Mouse (Mus musculus): ENCODE measurements around the gene Hacd1. TPM values are rescaled to one million over a fixed set of nuclear protein-coding genes. Genes with fewer than 3 reads are reported as not detected.
A peak's percentile ranks its signal among the peaks of the same experiment; 100 is the strongest.

The Hacd1 gene
- polyA plus RNA-seq, 1 experiment from 2014 or later: 39.8 TPM

- no peaks in the 10 kb centered on the region for H3K27me3 ChIP-seq (ENCODE audit: control insufficient read depth, insufficient read depth, low read length)
Measured at GRCm38 (mm10) chr2:13932253-13932652, 123.7 kb downstream of the Hacd1 start.

GRCm38 (mm10) chr2:13930724-13931123 is 125.2 kb downstream of the Hacd1 start:
- Histone ChIP-seq H3K4me2 (ENCODE audit: low read depth, low read length, severe bottlenecking) (no peak overlapping the region), H3K4me3 (ENCODE audit: low read depth, low read length) (no peak overlapping the region), H3K27ac (ENCODE audit: low read depth, low read length) (no peak overlapping the region), H3K9ac (ENCODE audit: low read length) (no peak overlapping the region), H3K9me3 (ENCODE audit: control insufficient read depth, low read length) (no peaks in the 10 kb centered on the region), H3K36me3 (ENCODE audit: control insufficient read depth, insufficient read depth, low read length) (no peaks in the 10 kb centered on the region), H3K27me3 (ENCODE audit: control insufficient read depth, insufficient read depth, low read length) (no peaks in the 10 kb centered on the region), H3K4me1 (replicated peaks; ENCODE audit: control insufficient read depth, insufficient read depth, low read length) (no peaks in the 10 kb centered on the region)
- ATAC-seq (replicated peaks; ENCODE audit: low FRiP score) (no peak), DNase-seq (ENCODE audit: low spot score) (no peak)
- WGBS: 76% methylated on average over 1 of the region's 1 CpGs

More at GRCm38 (mm10) chr2:13932253-13932652, 123.7 kb downstream of the Hacd1 start:
- no peak overlapping the region for H3K27ac ChIP-seq (ENCODE audit: low read depth, low read length)
- no peak for DNase-seq (ENCODE audit: low spot score)
- no peaks in the 10 kb centered on the region for H3K36me3 ChIP-seq (ENCODE audit: control insufficient read depth, insufficient read depth, low read length)
- H3K9me3 ChIP-seq (ENCODE audit: control insufficient read depth, low read length): no peaks in the 10 kb centered on the region
- no peak overlapping the region for H3K9ac ChIP-seq (ENCODE audit: low read length)
- H3K4me1 ChIP-seq (replicated peaks; ENCODE audit: control insufficient read depth, insufficient read depth, low read length): no peaks in the 10 kb centered on the region
- no peak for ATAC-seq (replicated peaks; ENCODE audit: low FRiP score)
- H3K4me3 ChIP-seq (ENCODE audit: low read depth, low read length): no peak overlapping the region
- no peak overlapping the region for H3K4me2 ChIP-seq (ENCODE audit: low read depth, low read length, severe bottlenecking)

GRCm38 (mm10) chr2:13888568-13888967 is 167.4 kb downstream of the Hacd1 start:
- Histone ChIP-seq H3K9ac (ENCODE audit: low read length) (no peak overlapping the region), H3K27me3 (ENCODE audit: control insufficient read depth, insufficient read depth, low read length) (no peaks in the 10 kb centered on the region), H3K9me3 (ENCODE audit: control insufficient read depth, low read length) (no peaks in the 10 kb centered on the region), H3K4me2 (ENCODE audit: low read depth, low read length, severe bottlenecking) (no peak overlapping the region), H3K4me3 (ENCODE audit: low read depth, low read length) (no peak overlapping the region), H3K27ac (ENCODE audit: low read depth, low read length) (no peak overlapping the region), H3K36me3 (ENCODE audit: control insufficient read depth, insufficient read depth, low read length) (no peaks in the 10 kb centered on the region), H3K4me1 (replicated peaks; ENCODE audit: control insufficient read depth, insufficient read depth, low read length) (no peaks in the 10 kb centered on the region)
- no peak for ATAC-seq (replicated peaks; ENCODE audit: low FRiP score)
- no peak for DNase-seq (ENCODE audit: low spot score)

- ATAC-seq (replicated peaks; ENCODE audit: low FRiP score) (no peak), DNase-seq (ENCODE audit: low spot score) (no peak)
- Histone ChIP-seq H3K4me2 (ENCODE audit: low read depth, low read length, severe bottlenecking) (no peak overlapping the region), H3K27me3 (ENCODE audit: control insufficient read depth, insufficient read depth, low read length) (no peaks in the 10 kb centered on the region), H3K9me3 (ENCODE audit: control insufficient read depth, low read length) (no peaks in the 10 kb centered on the region), H3K4me3 (ENCODE audit: low read depth, low read length) (no peak overlapping the region), H3K27ac (ENCODE audit: low read depth, low read length) (no peak overlapping the region), H3K36me3 (ENCODE audit: control insufficient read depth, insufficient read depth, low read length) (no peaks in the 10 kb centered on the region), H3K9ac (ENCODE audit: low read length) (no peak overlapping the region), H3K4me1 (replicated peaks; ENCODE audit: control insufficient read depth, insufficient read depth, low read length) (no peaks in the 10 kb centered on the region)
- 69% methylated on average over 2 of the region's 2 CpGs for WGBS
Measured at GRCm38 (mm10) chr2:13857461-13857860, 198.5 kb downstream of the Hacd1 start.

- WGBS: 67% methylated on average over 3 of the region's 3 CpGs
- Histone ChIP-seq H3K27ac (ENCODE audit: low read depth, low read length) (no peak overlapping the region), H3K27me3 (ENCODE audit: control insufficient read depth, insufficient read depth, low read length) (no peaks in the 10 kb centered on the region), H3K4me3 (ENCODE audit: low read depth, low read length) (no peak overlapping the region), H3K9me3 (ENCODE audit: control insufficient read depth, low read length) (no peaks in the 10 kb centered on the region), H3K36me3 (ENCODE audit: control insufficient read depth, insufficient read depth, low read length) (no peaks in the 10 kb centered on the region), H3K4me1 (replicated peaks; ENCODE audit: control insufficient read depth, insufficient read depth, low read length) (no peaks in the 10 kb centered on the region), H3K4me2 (ENCODE audit: low read depth, low read length, severe bottlenecking) (no peak overlapping the region), H3K9ac (ENCODE audit: low read length) (no peak overlapping the region)
- ATAC-seq (replicated peaks; ENCODE audit: low FRiP score) (no peak), DNase-seq (ENCODE audit: low spot score) (peak; percentile 50)
Measured at GRCm38 (mm10) chr2:13855510-13855909, 200.4 kb downstream of the Hacd1 start.

- Histone ChIP-seq H3K9me3 (ENCODE audit: control insufficient read depth, low read length) (no peaks in the 10 kb centered on the region), H3K4me3 (ENCODE audit: low read depth, low read length) (no peak overlapping the region), H3K27ac (ENCODE audit: low read depth, low read length) (no peak overlapping the region), H3K9ac (ENCODE audit: low read length) (no peak overlapping the region), H3K27me3 (ENCODE audit: control insufficient read depth, insufficient read depth, low read length) (no peaks in the 10 kb centered on the region), H3K4me2 (ENCODE audit: low read depth, low read length, severe bottlenecking) (no peak overlapping the region), H3K36me3 (ENCODE audit: control insufficient read depth, insufficient read depth, low read length) (no peaks in the 10 kb centered on the region), H3K4me1 (replicated peaks; ENCODE audit: control insufficient read depth, insufficient read depth, low read length) (no peaks in the 10 kb centered on the region)
- DNase-seq (ENCODE audit: low spot score) (no peak), ATAC-seq (replicated peaks; ENCODE audit: low FRiP score) (no peak)
- 79% methylated on average over 3 of the region's 3 CpGs for WGBS
Measured at GRCm38 (mm10) chr2:13836310-13836709, 219.6 kb downstream of the Hacd1 start.

GRCm38 (mm10) chr2:13834989-13835388 is 220.9 kb downstream of the Hacd1 start:
- no peak overlapping the region for H3K4me3 ChIP-seq (ENCODE audit: low read depth, low read length)
- no peak for DNase-seq (ENCODE audit: low spot score)
- H3K4me2 ChIP-seq (ENCODE audit: low read depth, low read length, severe bottlenecking): no peak overlapping the region
- WGBS: 81% methylated on average over 1 of the region's 1 CpGs
- H3K36me3 ChIP-seq (ENCODE audit: control insufficient read depth, insufficient read depth, low read length): no peaks in the 10 kb centered on the region
- H3K9me3 ChIP-seq (ENCODE audit: control insufficient read depth, low read length): no peaks in the 10 kb centered on the region
- no peaks in the 10 kb centered on the region for H3K4me1 ChIP-seq (replicated peaks; ENCODE audit: control insufficient read depth, insufficient read depth, low read length)
- H3K27me3 ChIP-seq (ENCODE audit: control insufficient read depth, insufficient read depth, low read length): no peaks in the 10 kb centered on the region
- H3K9ac ChIP-seq (ENCODE audit: low read length): no peak overlapping the region
- H3K27ac ChIP-seq (ENCODE audit: low read depth, low read length): no peak overlapping the region
- no peak for ATAC-seq (replicated peaks; ENCODE audit: low FRiP score)

- H3K9ac ChIP-seq (ENCODE audit: low read length): no peak overlapping the region
- H3K4me1 ChIP-seq (replicated peaks; ENCODE audit: control insufficient read depth, insufficient read depth, low read length): no peaks in the 10 kb centered on the region
- no peak overlapping the region for H3K4me3 ChIP-seq (ENCODE audit: low read depth, low read length)
- H3K27me3 ChIP-seq (ENCODE audit: control insufficient read depth, insufficient read depth, low read length): no peaks in the 10 kb centered on the region
- no peak overlapping the region for H3K27ac ChIP-seq (ENCODE audit: low read depth, low read length)
- H3K4me2 ChIP-seq (ENCODE audit: low read depth, low read length, severe bottlenecking): no peak overlapping the region
- H3K36me3 ChIP-seq (ENCODE audit: control insufficient read depth, insufficient read depth, low read length): no peaks in the 10 kb centered on the region
- H3K9me3 ChIP-seq (ENCODE audit: control insufficient read depth, low read length): no peaks in the 10 kb centered on the region
- ATAC-seq (replicated peaks; ENCODE audit: low FRiP score) (no peak), DNase-seq (ENCODE audit: low spot score) (no peak)
- WGBS: 86% methylated on average over 2 of the region's 2 CpGs
Measured at GRCm38 (mm10) chr2:13816645-13817044, 239.3 kb downstream of the Hacd1 start.

GRCm38 (mm10) chr2:13808593-13808992 is 247.3 kb downstream of the Hacd1 start:
- Histone ChIP-seq H3K4me2 (ENCODE audit: low read depth, low read length, severe bottlenecking) (no peak overlapping the region), H3K4me1 (replicated peaks; ENCODE audit: control insufficient read depth, insufficient read depth, low read length) (no peaks in the 10 kb centered on the region), H3K4me3 (ENCODE audit: low read depth, low read length) (no peak overlapping the region), H3K36me3 (ENCODE audit: control insufficient read depth, insufficient read depth, low read length) (no peaks in the 10 kb centered on the region), H3K27me3 (ENCODE audit: control insufficient read depth, insufficient read depth, low read length) (no peaks in the 10 kb centered on the region), H3K27ac (ENCODE audit: low read depth, low read length) (no peak overlapping the region), H3K9ac (ENCODE audit: low read length) (no peak overlapping the region), H3K9me3 (ENCODE audit: control insufficient read depth, low read length) (no peaks in the 10 kb centered on the region)
- 76% methylated on average over 5 of the region's 5 CpGs for WGBS
- ATAC-seq (replicated peaks; ENCODE audit: low FRiP score) (no peak), DNase-seq (ENCODE audit: low spot score) (no peak)
